Mouse (Mus musculus) liver, embryonic 11.5 days (tissue): ENCODE results near the gene Zhx3. TPM values are rescaled to one million over a fixed set of nuclear protein-coding genes. Genes with fewer than 3 reads are reported as not detected.

Experiments used
- ATAC-seq: fragments of 200-750 bp; cut with Nextera tagmentation; replicated peaks from 2 replicates; pipeline ENCODE4 v1.8.0; 2017; ENCODE audit warnings: moderate number of reproducible peaks, mild to moderate bottlenecking, moderate TSS enrichment, moderate library complexity; ENCODE audit not compliant: low FRiP score
- DNase-seq: peaks from one replicate; pipeline ENCODE4 v3.0.0-alpha.2; 2017; ENCODE audit warnings: low spot score
- H3K27ac ChIP-seq: fragments of 300-500 bp; sonication (generic); 2 replicates; pipeline ENCODE4 v1.5.1; 2014; ENCODE audit warnings: mild to moderate bottlenecking, low read depth, low read length, control low read depth
- H3K27me3 ChIP-seq: fragments of 300-500 bp; sonication (generic); replicated peaks from 2 replicates; pipeline ENCODE4 v1.6.1; 2014; ENCODE audit warnings: low read length, mixed read lengths; ENCODE audit not compliant: control insufficient read depth, insufficient read depth
- H3K36me3 ChIP-seq: fragments of 300-500 bp; sonication (generic); 2 replicates; pipeline ENCODE4 v1.6.1; 2014; ENCODE audit warnings: mild to moderate bottlenecking, low read length, moderate library complexity, mixed read lengths; ENCODE audit not compliant: control insufficient read depth, insufficient read depth
- H3K4me1 ChIP-seq: fragments of 300-500 bp; sonication (generic); replicated peaks from 2 replicates; pipeline ENCODE4 v1.6.1; 2014; ENCODE audit warnings: low read length, mixed read lengths; ENCODE audit not compliant: control insufficient read depth, insufficient read depth
- H3K4me2 ChIP-seq: fragments of 300-500 bp; sonication (generic); 2 replicates; pipeline ENCODE4 v1.6.1; 2014; ENCODE audit warnings: mild to moderate bottlenecking, control low read depth, moderate library complexity
- H3K4me3 ChIP-seq: fragments of 300-500 bp; sonication (generic); 2 replicates; pipeline ENCODE4 v1.5.1; 2014; ENCODE audit warnings: low read depth, low read length, control low read depth
- H3K9ac ChIP-seq: fragments of 300-500 bp; sonication (generic); 2 replicates; pipeline ENCODE4 v1.6.1; 2014; ENCODE audit warnings: low read depth, low read length, control low read depth
- H3K9me3 ChIP-seq: fragments of 300-500 bp; sonication (generic); 2 replicates; pipeline ENCODE4 v1.6.1; 2016; ENCODE audit warnings: low read length, inconsistent platforms, mixed read lengths; ENCODE audit not compliant: control insufficient read depth
- WGBS: fragments of 180-500 bp; shearing (Covaris S2); extraction: QIAGEN DNeasy Blood & Tissue Kit; methylation state at CpG from one replicate; pipeline ENCODE4 v1.1.7; 2014; 5-methylcytosine and 5-hydroxymethylcytosine counted together
- polyA plus RNA-seq: library from polyadenylated mRNA; unstranded; fragments of >200 nt; fragmentation: Nextera tagmentation; extraction: Ambion mirVana; gene quantifications from 2 replicates; pipeline ENCODE4 v1.2.1, GENCODE M21; 2014

Zhx3 gene
- polyA plus RNA-seq, 1 experiment from 2014 or later: 5.5 TPM

DNA sequence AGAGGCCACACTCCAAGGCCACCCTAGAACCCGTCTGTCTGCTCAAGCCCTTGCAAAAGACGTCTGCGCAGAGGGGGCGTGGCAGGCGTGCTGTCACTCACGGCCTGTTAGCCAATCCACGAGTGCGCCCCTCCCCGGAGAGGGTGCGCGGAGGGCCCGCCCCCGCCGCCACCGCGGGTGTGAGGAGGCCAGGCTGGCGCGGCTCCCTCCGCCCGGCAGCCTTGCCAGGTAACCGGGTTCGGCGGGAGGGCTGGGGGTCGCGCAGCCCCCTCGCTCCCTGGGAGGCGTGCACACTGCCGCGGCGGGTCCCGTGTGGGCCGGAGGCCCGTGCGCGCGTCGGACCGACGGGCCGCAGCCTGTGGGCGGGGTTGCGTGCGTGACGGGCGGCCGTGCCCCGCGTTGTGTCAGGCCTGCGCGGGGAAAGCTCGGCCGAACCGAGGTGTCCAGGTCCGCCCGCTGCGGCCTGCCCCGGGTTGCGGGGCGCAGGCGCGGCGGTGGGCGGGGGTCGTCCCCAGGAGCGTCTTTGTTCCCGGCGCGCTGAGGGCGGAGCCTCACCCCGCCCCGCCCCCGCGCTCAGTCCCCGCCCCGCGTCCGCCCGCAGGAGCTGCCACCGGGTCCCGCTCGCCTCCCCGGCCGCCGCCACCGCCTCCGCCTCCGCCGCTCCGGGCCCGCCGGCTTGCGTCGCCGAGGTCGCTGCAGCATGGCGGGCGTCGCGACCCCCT, 141.5 kb downstream of the Zhx3 start, which contains the start of gene Plcg1:
Gene Plcg1 (plus strand): TSS at position 184 of the 722 bp plus-strand sequence.
- H3K4me2 ChIP-seq: peak within 1 kb of the TSS; percentile 89
- peak; percentile 94 for DNase-seq
- H3K4me1 ChIP-seq: peaks cover 19% of the 10 kb centered on the region
- no peaks in the 10 kb centered on the region for H3K9me3 ChIP-seq
- peak; percentile 95 for ATAC-seq
- no peaks in the 10 kb centered on the region for H3K36me3 ChIP-seq
- peak within 1 kb of the TSS; percentile 84 for H3K27ac ChIP-seq
- H3K9ac ChIP-seq: peak within 1 kb of the TSS; percentile 89
- peak within 1 kb of the TSS; percentile 94 for H3K4me3 ChIP-seq
- H3K27me3 ChIP-seq: no peaks in the 10 kb centered on the region
- under 1% methylated on average over 64 of the region's 99 CpGs for WGBS

DNA sequence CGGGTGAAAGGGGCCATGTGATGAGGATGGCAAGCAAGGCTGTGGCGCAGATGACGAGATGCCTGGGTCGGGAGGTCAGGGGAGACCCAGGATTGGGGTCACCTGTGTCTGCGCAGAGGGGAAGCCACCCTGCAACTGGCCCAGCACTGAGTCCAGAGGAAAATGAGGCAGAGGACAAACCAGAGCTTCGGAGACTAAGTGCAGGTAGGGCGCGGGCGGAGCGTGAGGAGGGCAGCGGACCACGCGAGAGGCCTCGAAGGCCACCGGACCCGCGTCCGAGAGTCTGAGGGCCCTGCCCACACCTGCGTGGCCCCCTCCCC, 142.0 kb downstream of the Zhx3 start:
- peak overlapping the region; percentile 89 for H3K9ac ChIP-seq
- peak overlapping the region; percentile 94 for H3K4me3 ChIP-seq
- ATAC-seq (peak; percentile 9), DNase-seq (no peak)
- peaks cover 19% of the 10 kb centered on the region for H3K4me1 ChIP-seq
- H3K9me3 ChIP-seq: no peaks in the 10 kb centered on the region
- WGBS: 8% methylated on average over 19 of the region's 19 CpGs
- peak overlapping the region; percentile 89 for H3K4me2 ChIP-seq
- H3K27ac ChIP-seq: no peak overlapping the region
- no peaks in the 10 kb centered on the region for H3K27me3 ChIP-seq
- H3K36me3 ChIP-seq: no peaks in the 10 kb centered on the region

DNA sequence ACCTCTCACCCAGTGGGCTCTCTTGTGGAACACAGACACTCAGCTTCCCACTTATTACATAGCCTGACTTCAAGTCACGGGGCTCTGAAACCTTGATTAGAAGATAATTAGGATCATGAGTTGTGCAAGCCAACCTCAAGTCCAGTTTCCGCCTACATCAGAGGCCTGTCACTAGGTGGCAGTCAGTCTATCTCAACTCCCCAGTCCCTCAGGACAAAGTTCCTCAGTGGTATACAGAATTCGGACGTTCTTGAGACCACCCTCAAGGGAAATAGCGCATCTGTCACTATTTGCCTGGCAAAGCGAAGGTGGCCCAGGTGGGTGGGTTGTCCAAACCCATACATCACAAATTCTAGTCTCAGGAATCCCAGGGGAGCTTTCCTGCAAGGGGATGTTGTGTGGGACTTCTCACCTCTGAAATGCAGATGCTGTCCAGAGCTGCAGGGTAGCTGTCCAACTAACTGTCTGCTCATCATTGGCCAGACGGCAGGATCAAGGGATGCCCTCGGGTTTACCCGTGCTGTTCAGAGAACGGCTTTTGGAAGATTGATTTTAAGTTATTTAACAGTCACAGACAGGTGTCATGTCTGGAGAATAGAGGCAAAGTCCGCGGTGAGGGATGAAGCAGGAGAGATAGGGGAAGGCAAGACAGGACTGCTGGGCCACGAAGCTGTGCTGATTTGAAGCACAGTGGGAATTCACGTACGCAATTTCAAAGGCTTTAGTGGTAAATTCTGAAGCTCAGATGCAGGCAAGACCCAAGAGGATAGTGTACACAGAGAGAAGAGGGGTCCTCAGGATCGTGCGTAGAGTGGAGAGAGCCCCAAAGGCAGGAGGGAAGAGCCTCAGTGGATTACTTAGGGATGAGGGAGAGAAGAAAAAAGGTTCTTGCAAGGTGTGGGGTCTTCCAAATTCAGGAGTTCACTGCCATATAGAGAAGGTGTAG, 142.7 kb downstream of the Zhx3 start:
- ATAC-seq (no peak), DNase-seq (no peak)
- Histone ChIP-seq H3K4me3 (peak overlapping the region; percentile 94), H3K27me3 (no peaks in the 10 kb centered on the region), H3K9me3 (no peaks in the 10 kb centered on the region), H3K27ac (no peak overlapping the region), H3K36me3 (no peaks in the 10 kb centered on the region), H3K4me1 (peaks cover 19% of the 10 kb centered on the region), H3K9ac (no peak overlapping the region; the same call in 1 of the 2 replicates), H3K4me2 (peak overlapping the region; percentile 89)
- 24% methylated on average over 17 of the region's 17 CpGs for WGBS

GRCm38 (mm10) chr2:160729436-160729835, 143.4 kb downstream of the Zhx3 start:
- Histone ChIP-seq H3K4me2 (no peak overlapping the region), H3K36me3 (no peaks in the 10 kb centered on the region), H3K4me3 (no peak overlapping the region), H3K9ac (no peak overlapping the region), H3K27me3 (no peaks in the 10 kb centered on the region), H3K27ac (no peak overlapping the region), H3K4me1 (peaks cover 14% of the 10 kb centered on the region), H3K9me3 (no peaks in the 10 kb centered on the region)
- ATAC-seq: no peak
- 79% methylated on average over 2 of the region's 2 CpGs for WGBS
- no peak for DNase-seq

DNA sequence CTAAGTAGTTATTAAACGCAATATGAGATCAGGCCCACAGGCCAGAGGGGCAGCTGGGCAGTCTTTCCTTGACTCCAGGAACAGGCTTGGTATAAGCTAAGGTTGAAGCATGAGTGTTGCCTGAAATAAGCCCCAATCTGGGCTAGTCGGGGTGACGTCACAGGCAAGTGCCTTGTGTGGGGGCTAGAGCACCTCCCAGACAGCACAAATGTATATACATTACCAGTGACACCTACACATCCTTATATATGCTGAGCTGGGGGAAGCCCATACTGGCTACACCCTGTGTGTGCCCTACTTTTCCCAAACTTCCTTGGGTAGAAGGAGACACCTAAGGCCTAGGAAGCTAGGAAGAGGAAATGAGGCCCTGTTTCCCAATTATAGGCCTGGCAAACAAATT, 143.8 kb downstream of the Zhx3 start:
- Histone ChIP-seq H3K9me3 (no peaks in the 10 kb centered on the region), H3K36me3 (no peaks in the 10 kb centered on the region), H3K4me3 (no peak overlapping the region), H3K4me1 (peaks cover 12% of the 10 kb centered on the region), H3K4me2 (no peak overlapping the region), H3K27ac (no peak overlapping the region), H3K9ac (no peak overlapping the region), H3K27me3 (no peaks in the 10 kb centered on the region)
- DNase-seq (no peak), ATAC-seq (no peak)
- WGBS: 91% methylated on average over 3 of the region's 3 CpGs

DNA sequence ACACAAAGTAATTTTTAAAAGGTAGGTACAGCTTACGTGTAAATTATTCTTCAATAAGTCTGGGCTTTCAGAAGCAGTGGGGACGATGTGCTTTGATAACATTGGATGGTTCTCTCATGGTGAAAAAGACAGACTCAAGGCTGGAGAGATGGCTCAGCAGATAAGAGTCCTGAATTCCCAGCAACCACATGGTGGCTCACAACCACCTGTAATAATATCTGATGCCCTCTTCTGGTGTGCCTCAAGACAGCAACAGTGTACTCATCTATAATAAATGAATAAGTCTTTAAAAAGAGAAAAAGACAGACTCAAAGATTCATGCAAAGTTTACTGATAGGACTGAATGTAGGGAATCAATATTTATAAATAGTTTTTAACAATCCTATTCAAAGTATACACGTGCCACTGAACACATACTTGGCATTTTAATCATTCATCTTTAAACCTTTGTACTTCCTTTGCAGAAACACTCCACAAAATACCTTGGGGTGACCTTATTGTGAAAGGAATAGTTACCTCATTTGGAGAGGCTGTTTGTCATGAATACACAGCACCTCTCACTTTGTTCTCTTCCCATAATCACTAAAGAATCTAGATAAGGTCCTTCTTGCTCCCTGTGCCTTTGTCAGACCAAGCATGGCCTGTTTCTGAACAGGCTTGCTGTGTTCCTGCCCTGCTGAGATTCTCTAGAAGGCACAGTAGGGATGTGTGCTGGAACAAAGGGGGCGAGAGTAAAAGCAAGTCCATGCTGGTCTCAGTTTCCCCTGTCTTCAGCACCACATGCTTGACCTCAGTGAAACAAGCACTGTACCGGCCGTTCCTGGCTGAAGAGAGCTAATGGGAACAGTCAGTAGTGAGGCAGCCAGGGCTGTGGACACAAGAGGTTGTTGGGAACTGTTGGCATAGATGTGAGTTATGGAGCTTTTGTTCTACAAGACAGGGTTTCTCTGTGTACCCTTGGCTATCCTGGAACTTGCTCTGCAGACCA, 146.6 kb downstream of the Zhx3 start:
- no peak overlapping the region for H3K9ac ChIP-seq
- H3K27ac ChIP-seq: no peak overlapping the region
- H3K27me3 ChIP-seq: no peaks in the 10 kb centered on the region
- ATAC-seq: no peak
- no peaks in the 10 kb centered on the region for H3K9me3 ChIP-seq
- peaks cover 13% of the 10 kb centered on the region for H3K36me3 ChIP-seq
- no peak for DNase-seq
- H3K4me1 ChIP-seq: peaks cover 8% of the 10 kb centered on the region
- H3K4me2 ChIP-seq: no peak overlapping the region
- 83% methylated on average over 6 of the region's 6 CpGs for WGBS
- H3K4me3 ChIP-seq: no peak overlapping the region

DNA sequence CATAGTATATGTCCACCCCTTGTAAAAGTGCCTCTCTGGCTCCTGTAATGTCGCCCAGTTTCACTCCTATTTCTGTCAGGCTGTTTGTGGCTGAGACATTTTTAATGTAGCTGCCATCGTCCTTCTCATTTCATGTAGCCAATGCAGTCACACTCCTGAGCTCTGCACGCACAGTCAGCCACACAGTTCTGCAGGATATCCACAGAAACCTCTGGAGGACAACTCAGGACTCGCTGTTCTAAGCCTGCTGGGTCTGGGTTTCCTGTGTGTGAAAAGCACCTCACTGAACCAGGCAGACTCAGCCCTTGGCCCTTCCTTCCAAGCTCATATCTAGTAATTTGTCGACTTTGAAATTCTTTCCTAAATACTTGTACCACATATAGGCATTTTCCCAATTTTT, 148.3 kb downstream of the Zhx3 start:
- no peaks in the 10 kb centered on the region for H3K27me3 ChIP-seq
- H3K4me3 ChIP-seq: no peak overlapping the region
- 87% methylated on average over 5 of the region's 5 CpGs for WGBS

More for the DNA sequence above, 148.3 kb downstream of the Zhx3 start:
- Histone ChIP-seq H3K4me2 (no peak overlapping the region), H3K9me3 (no peaks in the 10 kb centered on the region), H3K9ac (no peak overlapping the region), H3K4me1 (no peaks in the 10 kb centered on the region), H3K27ac (no peak overlapping the region), H3K36me3 (peaks cover 27% of the 10 kb centered on the region)
- DNase-seq: no peak
- no peak for ATAC-seq
